Mouse (Mus musculus) embryonic facial prominence, embryonic 10.5 days (tissue): Measurements from ENCODE around the gene Aplnr. TPM values are rescaled to one million over a fixed set of nuclear protein-coding genes. Genes with fewer than 3 reads are reported as not detected.

Experiments used
- DNase-seq: peaks from one replicate; pipeline ENCODE4 v3.0.0-alpha.2; 2017; ENCODE audit warnings: low spot score
- H3K27ac ChIP-seq: fragments of 300-500 bp; sonication (generic); replicated peaks from 2 replicates; pipeline ENCODE4 v1.5.1; 2016; ENCODE audit warnings: mild to moderate bottlenecking
- H3K27me3 ChIP-seq: fragments of 300-500 bp; sonication (generic); replicated peaks from 2 replicates; pipeline ENCODE4 v1.6.1; 2016; ENCODE audit warnings: low read depth, mild to moderate bottlenecking; ENCODE audit not compliant: poor library complexity, severe bottlenecking
- H3K36me3 ChIP-seq: fragments of 300-500 bp; sonication (generic); replicated peaks from 2 replicates; pipeline ENCODE4 v1.6.1; 2016; ENCODE audit warnings: mild to moderate bottlenecking, moderate library complexity
- H3K4me1 ChIP-seq: fragments of 300-500 bp; sonication (generic); 2 replicates; pipeline ENCODE4 v1.6.1; 2016
- H3K4me3 ChIP-seq: fragments of 300-500 bp; sonication (generic); 2 replicates; pipeline ENCODE4 v1.5.1; 2016; ENCODE audit warnings: mild to moderate bottlenecking, moderate library complexity
- H3K9me3 ChIP-seq: fragments of 300-500 bp; sonication (generic); 2 replicates; pipeline ENCODE4 v1.6.1; 2016; ENCODE audit warnings: mild to moderate bottlenecking
- WGBS: fragments of 180-500 bp; shearing (Covaris S2); methylation state at CpG from one replicate; pipeline ENCODE4 v1.1.7; 2016; 5-methylcytosine and 5-hydroxymethylcytosine counted together
- polyA plus RNA-seq: library from polyadenylated mRNA; unstranded; fragments of >200 nt; fragmentation: Nextera tagmentation; extraction: Ambion mirVana; gene quantifications from 2 replicates; pipeline ENCODE4 v1.2.1, GENCODE M21; 2016

The Aplnr gene
- polyA plus RNA-seq, 1 experiment from 2014 or later = 40.2 TPM

DNA sequence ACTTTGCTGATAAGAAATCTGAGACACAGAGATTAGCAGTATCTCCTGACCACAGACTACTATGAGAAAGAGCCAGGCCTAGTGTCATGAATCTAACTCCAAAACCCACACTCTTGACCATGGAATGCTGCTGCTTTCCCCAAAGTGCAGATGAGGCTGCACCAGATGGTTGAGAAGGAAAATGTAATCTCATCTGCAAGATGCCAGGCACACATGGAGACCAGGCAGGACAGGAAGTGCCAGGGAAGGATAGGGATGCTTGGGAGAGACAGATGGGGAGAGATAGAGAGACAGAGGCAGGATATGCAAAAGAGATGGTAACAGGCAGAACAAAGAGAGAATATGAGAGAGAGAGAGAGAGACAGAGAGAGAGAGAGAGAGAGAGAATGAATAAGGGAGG, 4.8 kb downstream of the Aplnr start:
- Histone ChIP-seq H3K27ac (no peak overlapping the region), H3K4me1 (peaks cover 7% of the 10 kb centered on the region), H3K36me3 (no peaks in the 10 kb centered on the region), H3K27me3 (no peaks in the 10 kb centered on the region), H3K4me3 (no peak overlapping the region), H3K9me3 (no peaks in the 10 kb centered on the region)
- no peak for DNase-seq

- Histone ChIP-seq H3K4me3 (no peak overlapping the region), H3K4me1 (no peaks in the 10 kb centered on the region), H3K27me3 (no peaks in the 10 kb centered on the region), H3K36me3 (no peaks in the 10 kb centered on the region), H3K27ac (no peak overlapping the region), H3K9me3 (no peaks in the 10 kb centered on the region)
- WGBS = 86% methylated on average over 2 of the region's 2 CpGs
- no peak for DNase-seq
Observed at GRCm38 (mm10) chr2:85144908-85145307, 8.9 kb downstream of the Aplnr start.

GRCm38 (mm10) chr2:85145346-85145745, 9.3 kb downstream of the Aplnr start:
- no peaks in the 10 kb centered on the region for H3K4me1 ChIP-seq

GRCm38 (mm10) chr2:85147481-85147880, 11.5 kb downstream of the Aplnr start:
- Histone ChIP-seq H3K27ac (no peak overlapping the region), H3K4me3 (no peak overlapping the region), H3K36me3 (no peaks in the 10 kb centered on the region), H3K9me3 (no peaks in the 10 kb centered on the region), H3K4me1 (no peaks in the 10 kb centered on the region), H3K27me3 (no peaks in the 10 kb centered on the region)
- 87% methylated on average over 2 of the region's 2 CpGs for WGBS
- DNase-seq = no peak

More at GRCm38 (mm10) chr2:85145346-85145745, 9.3 kb downstream of the Aplnr start:
- no peak overlapping the region for H3K27ac ChIP-seq
- no peaks in the 10 kb centered on the region for H3K27me3 ChIP-seq
- no peak overlapping the region for H3K4me3 ChIP-seq
- no peaks in the 10 kb centered on the region for H3K36me3 ChIP-seq
- WGBS = 81% methylated on average over 3 of the region's 3 CpGs
- no peaks in the 10 kb centered on the region for H3K9me3 ChIP-seq
- DNase-seq = no peak

GRCm38 (mm10) chr2:85150373-85150772, 14.3 kb downstream of the Aplnr start:
- WGBS = 78% methylated on average over 1 of the region's 1 CpGs
- Histone ChIP-seq H3K4me1 (no peaks in the 10 kb centered on the region), H3K9me3 (no peaks in the 10 kb centered on the region), H3K4me3 (no peak overlapping the region), H3K27ac (no peak overlapping the region), H3K27me3 (no peaks in the 10 kb centered on the region), H3K36me3 (no peaks in the 10 kb centered on the region)
- no peak for DNase-seq

DNA sequence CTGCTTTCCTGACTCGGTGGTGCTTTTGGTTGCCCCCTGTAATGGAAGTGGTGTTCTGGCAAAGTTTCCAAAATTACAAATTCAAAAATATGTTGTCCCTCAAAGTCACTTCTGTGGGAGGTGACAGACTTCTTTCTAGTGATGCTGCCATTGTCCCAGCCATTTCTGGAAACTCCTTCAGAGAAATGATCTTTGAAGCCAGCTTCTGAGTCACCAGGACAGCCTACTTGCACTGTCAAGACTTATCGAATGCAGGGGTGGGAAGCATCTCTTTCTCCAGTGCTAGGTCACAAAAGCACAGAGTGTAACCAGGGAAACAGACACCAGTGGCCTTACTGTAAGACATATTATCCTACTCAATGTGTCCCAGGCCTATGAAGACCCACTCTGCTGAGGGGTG, 15.2 kb downstream of the Aplnr start:
- Histone ChIP-seq H3K4me1 (no peaks in the 10 kb centered on the region), H3K27ac (no peak overlapping the region), H3K27me3 (no peaks in the 10 kb centered on the region), H3K9me3 (no peaks in the 10 kb centered on the region), H3K4me3 (no peak overlapping the region), H3K36me3 (no peaks in the 10 kb centered on the region)
- 86% methylated on average over 2 of the region's 2 CpGs for whole genome bisulfite sequencing
- DNase-seq = no peak

DNA sequence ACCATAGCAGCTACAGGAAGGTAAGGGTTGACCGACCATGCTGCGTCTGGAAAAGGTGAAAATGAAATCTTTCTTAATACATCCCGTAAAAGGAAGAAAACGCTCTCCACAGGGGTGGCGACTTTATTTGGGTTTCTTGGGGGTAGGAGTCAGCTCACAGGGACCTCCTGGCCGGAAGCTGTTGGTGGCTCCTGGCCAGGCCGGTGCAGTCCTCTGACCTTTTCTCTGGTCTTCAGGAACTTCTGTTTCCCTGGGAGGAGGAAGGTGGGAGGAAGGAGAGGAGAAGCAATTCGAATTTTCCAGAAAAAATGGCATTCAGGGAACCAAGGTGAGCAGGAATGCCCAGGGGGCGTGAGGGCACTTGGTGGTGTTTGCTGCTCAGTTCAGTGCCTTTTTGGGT, 19.3 kb downstream of the Aplnr start:
- no peaks in the 10 kb centered on the region for H3K4me1 ChIP-seq
- no peak overlapping the region for H3K4me3 ChIP-seq
- H3K9me3 ChIP-seq = no peaks in the 10 kb centered on the region
- DNase-seq = no peak
- no peaks in the 10 kb centered on the region for H3K36me3 ChIP-seq
- H3K27ac ChIP-seq = no peak overlapping the region
- 83% methylated on average over 9 of the region's 9 CpGs for WGBS
- H3K27me3 ChIP-seq = no peaks in the 10 kb centered on the region

- Histone ChIP-seq H3K27ac (no peak overlapping the region), H3K36me3 (no peaks in the 10 kb centered on the region), H3K9me3 (no peaks in the 10 kb centered on the region), H3K4me1 (peaks cover 8% of the 10 kb centered on the region), H3K27me3 (no peaks in the 10 kb centered on the region), H3K4me3 (no peak overlapping the region)
- WGBS = 87% methylated on average over 5 of the region's 5 CpGs
- no peak for DNase-seq
Observed at GRCm38 (mm10) chr2:85156136-85156535, 20.1 kb downstream of the Aplnr start.

DNA sequence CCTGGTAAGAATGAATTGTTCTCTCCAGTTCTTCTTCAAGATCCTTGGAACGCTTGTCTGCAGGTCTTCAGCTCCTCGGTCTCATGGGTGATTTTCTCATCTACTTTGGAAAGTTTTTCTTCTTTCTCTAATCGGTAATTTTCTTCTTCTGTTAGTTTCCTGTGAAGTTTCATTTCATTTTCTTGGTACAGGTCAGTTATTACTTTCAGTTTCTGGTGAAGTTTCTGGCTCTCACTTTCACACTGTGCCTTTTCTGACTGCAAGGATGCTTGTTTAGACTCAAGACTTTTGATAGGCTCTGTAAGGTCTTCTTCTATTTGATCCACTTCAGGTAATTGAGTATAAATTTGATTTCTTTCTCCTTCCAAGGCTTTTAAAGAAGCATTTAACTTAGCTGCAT, 21.4 kb downstream of the Aplnr start:
- H3K4me1 ChIP-seq = peaks cover 17% of the 10 kb centered on the region
- H3K9me3 ChIP-seq = no peaks in the 10 kb centered on the region
- no peak overlapping the region for H3K27ac ChIP-seq
- no peak overlapping the region for H3K4me3 ChIP-seq
- no peaks in the 10 kb centered on the region for H3K27me3 ChIP-seq
- 92% methylated on average over 3 of the region's 3 CpGs for WGBS
- DNase-seq = no peak
- no peaks in the 10 kb centered on the region for H3K36me3 ChIP-seq

DNA sequence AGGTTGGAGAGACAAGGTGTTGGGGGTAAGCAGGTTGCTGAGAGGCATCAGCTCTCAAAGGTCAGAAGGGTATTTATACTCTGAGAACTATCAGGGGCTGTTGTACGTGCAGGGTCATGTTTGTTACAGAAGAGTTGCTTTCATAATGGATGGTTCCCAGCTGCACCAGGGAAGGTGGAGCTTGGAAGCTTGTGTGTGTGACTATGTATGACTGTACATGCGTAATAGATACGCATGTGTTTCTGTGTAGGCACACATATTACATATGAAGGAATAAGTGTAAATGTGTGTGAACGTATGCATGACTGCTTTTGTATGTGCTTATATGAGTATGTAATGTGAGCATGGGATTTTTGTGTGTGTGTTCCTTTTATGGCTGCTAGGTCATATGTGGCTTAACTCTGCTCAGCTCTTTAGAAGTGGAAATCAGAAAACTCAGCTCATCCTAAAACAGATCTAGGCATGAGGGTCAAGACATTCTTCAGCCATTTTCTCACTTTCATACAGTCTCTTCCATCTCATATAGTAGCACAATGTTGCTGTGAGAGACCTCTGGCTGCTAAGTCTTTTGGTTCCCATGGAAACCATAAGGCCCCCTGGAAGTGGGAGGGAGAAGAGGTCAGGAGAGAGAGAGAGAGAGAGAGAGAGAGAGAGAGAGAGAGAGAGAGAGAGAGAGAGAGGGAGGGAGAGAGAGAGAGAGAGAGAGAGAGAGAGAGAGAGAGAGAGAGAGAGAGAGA, 25.0 kb downstream of the Aplnr start:
- no peak overlapping the region for H3K27ac ChIP-seq
- peaks cover 25% of the 10 kb centered on the region for H3K4me1 ChIP-seq
- no peaks in the 10 kb centered on the region for H3K9me3 ChIP-seq
- H3K4me3 ChIP-seq = no peak overlapping the region
- H3K27me3 ChIP-seq = no peaks in the 10 kb centered on the region
- no peak for DNase-seq
- WGBS = 76% methylated on average over 4 of the region's 4 CpGs
- no peaks in the 10 kb centered on the region for H3K36me3 ChIP-seq

GRCm38 (mm10) chr2:85161638-85162093, 25.6 kb downstream of the Aplnr start:
- no peaks in the 10 kb centered on the region for H3K27me3 ChIP-seq
- no peak overlapping the region for H3K27ac ChIP-seq
- H3K4me3 ChIP-seq = no peak overlapping the region
- no peaks in the 10 kb centered on the region for H3K9me3 ChIP-seq
- DNase-seq = no peak
- 14% methylated on average over 1 of the region's 1 CpGs for WGBS
- H3K36me3 ChIP-seq = no peaks in the 10 kb centered on the region
- peaks cover 25% of the 10 kb centered on the region for H3K4me1 ChIP-seq

GRCm38 (mm10) chr2:85163311-85164047, 27.5 kb downstream of the Aplnr start:
- DNase-seq = peak; percentile 46
- H3K27ac ChIP-seq = no peak overlapping the region
- 27% methylated on average over 7 of the region's 7 CpGs for WGBS
- H3K4me1 ChIP-seq = peaks cover 25% of the 10 kb centered on the region
- no peaks in the 10 kb centered on the region for H3K27me3 ChIP-seq
- H3K36me3 ChIP-seq = no peaks in the 10 kb centered on the region
- no peak overlapping the region for H3K4me3 ChIP-seq
- no peaks in the 10 kb centered on the region for H3K9me3 ChIP-seq

DNA sequence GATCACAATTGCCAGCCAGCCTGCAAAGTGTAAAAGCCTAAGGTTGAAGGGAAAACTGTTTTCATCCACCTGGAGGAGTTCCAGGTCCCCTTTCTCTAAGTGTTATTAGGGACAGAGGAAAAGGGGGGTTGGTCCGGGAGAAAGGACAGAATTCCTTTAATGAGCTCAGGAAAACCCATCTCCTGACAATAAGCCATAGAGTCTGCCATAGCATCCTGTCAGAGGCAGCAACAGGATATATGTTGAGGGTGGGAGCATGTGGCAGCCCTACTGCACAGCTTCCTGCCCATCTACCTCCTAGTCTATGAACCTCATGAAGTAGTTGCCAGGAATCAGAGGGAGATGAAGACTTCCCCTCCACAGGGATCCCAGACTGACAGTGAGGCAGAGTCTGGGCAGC, 31.6 kb downstream of the Aplnr start:
- 74% methylated on average over 1 of the region's 1 CpGs for WGBS
- peaks cover 15% of the 10 kb centered on the region for H3K4me1 ChIP-seq
- H3K36me3 ChIP-seq = no peaks in the 10 kb centered on the region
- H3K9me3 ChIP-seq = no peaks in the 10 kb centered on the region
- H3K27me3 ChIP-seq = no peaks in the 10 kb centered on the region
- H3K4me3 ChIP-seq = no peak overlapping the region
- no peak for DNase-seq
- H3K27ac ChIP-seq = no peak overlapping the region
